Mouse (Mus musculus) adipocyte (in vitro differentiated cells): ENCODE results near the gene Nfib.

Source experiments
- DNase-seq: peaks from one replicate; pipeline ENCODE4 v3.0.0-alpha.2; 2016; ENCODE audit warnings: low spot score

The Nfib gene

DNA sequence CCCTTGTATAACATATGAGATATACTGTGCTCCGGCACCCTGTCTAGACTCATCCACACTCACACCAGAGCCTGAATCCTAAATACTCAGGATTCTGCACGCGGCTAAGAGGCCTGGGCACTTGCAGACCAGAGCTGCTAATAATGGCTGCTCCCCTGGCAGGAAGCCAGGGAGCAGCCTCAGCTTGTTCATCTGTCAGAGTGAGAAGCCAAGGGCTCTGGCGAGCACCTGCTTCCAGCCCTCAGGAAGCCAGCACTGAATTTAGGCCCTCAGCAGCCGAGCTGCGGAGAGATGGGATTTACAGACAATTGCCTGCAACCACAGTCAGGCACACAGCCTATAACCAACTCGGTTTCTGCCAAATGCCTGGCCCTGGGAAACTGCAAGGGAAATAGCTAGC is 15.3 kb downstream of the Nfib start:
- peak; percentile 2 for DNase-seq

DNA sequence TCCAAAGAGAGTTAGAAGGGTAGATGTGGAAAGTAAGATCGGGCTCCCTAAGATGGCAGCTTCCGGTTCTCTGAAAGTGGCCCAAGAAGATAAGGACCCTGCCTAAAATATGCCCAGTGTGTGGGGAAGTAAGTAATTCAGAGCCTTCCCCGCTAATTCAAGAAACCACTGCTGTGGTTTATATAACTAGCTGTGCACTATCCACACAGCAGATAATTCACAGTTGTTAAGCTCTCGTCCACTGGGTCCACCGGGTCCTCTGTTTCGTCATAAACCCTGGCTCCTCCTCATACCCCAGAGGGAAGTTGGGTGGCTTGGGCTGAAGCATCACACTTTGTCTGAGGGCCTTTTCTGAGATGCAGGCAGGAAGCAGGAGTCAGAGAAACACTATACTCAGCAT is 19.5 kb downstream of the Nfib start:
- DNase-seq = no peak

DNA sequence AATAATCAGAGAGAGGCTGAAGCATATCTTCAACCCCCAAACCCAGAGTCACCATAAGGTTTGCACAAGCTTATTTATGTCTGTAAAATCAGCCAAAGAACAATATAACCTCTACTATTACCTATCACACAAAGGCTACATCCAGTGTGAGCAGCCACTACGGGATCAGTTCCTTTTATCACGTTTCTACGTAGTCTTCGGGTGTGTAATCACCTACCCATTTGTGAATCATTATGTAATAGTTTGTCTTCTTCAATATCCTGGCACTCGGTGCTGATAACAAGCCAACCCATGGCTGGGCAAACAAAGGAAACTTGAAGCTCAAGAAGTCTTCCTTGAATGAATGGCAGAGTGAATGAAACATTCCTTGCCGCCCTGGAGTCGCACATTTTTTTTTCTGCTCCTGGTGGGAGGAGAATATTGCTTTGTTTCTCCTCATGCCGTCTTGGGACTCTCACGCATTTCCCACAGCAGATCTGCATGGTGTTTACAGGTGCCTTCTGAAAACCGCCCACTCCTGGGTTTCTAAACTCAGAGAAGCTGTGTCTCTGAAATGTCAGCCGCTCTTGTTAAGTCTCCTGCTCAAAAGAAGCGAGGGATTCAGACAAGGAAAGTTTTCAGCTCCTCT is 21.3 kb downstream of the Nfib start:
- no peak for DNase-seq

DNA sequence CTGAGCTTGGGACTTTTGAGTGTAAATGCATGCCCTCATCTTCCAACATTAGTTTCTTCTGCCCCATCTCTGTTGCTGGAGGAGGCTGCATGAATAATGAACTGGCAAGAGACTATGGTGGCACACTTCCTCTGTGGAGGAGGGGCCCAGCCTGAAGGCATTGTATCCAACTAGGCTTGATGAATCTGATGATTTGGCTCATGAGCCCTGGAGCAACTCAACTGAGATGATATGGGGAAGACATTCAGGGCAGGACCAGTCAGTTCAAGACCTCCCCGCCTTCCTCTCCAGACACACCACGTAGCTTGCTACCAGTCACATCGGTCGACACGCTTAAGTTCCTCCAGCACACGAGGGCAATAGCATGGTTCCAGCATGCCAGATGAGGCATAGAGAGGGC is 22.0 kb downstream of the Nfib start:
- no peak for DNase-seq

DNA sequence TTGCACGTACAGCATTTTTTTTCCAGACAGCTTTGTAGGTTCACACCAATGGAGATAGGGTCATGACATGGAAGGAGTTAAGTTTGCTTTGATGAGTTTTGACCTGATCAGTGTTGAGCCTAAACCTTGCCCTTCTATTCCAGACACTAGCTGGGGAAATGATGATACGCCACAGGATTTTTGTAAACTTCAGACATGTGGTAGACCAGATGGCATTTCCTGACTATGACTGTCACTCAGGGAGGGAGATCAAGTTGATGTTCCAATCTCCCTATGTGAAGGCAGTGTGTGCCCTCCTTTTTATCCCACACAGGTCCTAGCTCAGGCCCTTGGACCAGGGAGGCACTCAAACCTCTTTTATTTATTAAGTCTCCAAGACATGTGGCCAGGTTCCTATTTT is 29.4 kb downstream of the Nfib start:
- DNase-seq = no peak

DNA sequence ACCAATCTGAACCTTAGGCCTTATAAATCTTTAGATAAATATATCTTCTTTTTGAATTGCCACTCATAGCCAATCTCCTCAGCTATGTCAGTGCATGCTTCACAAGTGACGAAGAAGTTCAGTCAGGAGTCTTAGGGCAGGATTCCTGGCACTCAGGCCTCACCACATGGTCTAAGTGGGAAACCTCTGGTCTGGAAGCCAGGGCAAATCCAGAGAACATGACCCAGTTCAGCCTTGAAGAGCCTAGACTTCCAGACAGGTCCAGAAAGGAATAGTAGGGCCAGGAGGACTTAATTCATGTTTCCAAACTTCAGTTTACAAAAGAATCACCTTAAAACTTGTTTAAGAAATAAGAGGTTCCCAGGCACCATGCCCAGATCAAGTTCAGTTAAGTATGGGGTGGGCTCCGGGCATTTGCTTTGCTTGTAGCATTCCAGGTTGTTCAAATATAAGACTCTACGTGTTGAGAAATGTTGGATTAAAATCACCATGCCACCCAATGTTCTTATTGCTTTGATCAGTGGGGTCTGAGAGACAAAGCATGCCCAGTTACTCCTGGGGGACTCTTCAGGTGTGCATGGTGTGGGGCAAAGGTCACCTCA is 38.2 kb downstream of the Nfib start:
- DNase-seq = no peak

DNA sequence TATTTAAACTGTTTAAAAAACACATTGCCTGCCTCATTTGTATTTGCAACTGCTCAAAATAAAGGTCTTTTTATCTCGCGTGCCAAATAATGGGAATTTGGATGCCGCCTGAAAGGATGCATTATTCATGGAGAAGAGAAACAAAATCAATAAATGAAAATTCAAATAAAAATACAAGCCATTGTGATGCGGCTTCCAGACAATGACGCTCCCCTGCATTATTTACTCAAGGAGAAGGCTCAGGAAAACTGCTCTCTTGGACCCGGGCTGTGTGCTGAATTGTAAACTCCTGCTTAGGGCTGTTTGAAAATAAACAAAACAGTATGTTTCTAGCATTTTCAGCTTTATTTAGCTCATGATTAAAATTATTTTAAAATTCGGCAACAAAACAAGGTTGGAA is 41.1 kb downstream of the Nfib start:
- DNase-seq = no peak

DNA sequence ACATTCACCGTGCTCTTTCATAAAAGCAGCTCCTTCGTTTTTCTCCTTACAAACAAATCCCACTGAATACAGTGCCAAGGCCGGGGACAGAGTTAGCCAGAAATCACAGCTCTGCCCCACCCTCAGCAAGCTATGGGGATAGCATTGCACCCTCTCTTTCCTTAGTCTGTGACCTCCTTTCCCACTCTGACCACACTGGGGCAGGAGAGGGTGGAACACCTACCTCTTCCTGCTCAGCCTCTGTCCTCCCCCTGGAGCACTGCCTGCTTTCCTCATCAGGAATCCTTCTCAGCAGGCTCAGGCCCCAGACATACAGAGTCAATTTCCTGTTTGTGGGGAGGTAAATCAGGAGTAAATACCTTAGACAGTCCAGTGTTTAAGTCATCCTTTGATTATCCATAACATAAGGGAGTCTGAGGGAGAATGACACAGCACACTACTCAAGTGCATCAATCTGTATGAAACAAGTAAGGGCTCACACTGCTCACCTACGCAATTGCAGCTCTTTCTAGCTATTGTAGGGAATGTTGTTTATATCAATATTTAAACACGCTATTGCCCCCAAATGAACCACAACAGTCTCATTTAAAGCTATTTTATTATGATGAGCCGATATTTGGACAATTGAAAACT is 41.7 kb downstream of the Nfib start:
- no peak for DNase-seq

DNA sequence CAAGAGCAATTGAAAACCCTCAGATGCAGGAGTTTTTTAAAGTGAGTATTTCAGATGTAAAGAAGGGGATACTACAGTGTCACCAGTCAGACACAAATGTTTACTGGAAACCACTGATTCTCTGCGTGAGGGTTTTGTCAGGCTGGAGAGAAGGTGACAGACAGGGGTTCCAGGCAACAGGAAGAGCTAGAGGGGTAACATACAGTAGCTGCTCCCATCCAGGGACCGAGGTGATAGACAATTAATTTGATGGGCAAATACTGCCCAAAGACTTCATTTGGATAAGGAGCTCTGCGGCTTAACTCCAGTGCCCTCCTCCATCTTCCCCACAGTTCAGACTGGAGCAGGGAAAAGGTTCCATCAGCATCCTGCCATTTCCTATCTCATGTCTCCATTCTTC is 42.9 kb downstream of the Nfib start:
- no peak for DNase-seq

DNA sequence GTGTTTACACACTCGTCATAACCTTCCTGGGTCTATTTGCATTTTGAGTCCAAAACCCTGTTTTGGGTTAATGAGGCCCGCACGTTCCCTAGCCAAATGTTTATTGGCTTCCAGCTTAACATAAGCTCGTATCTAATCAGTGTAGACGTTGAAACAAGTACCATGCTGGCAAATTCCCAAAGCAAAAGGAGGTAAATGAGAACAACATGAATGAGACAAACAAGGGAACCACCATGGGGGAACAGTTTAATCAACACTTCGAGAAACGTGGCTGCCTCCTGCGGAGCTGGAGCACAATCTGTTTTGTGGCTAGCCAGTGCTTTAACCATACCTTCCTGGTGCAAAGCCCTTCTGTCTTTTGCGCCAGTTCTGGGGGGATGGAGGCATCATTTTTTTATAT is 43.3 kb downstream of the Nfib start:
- no peak for DNase-seq

DNA sequence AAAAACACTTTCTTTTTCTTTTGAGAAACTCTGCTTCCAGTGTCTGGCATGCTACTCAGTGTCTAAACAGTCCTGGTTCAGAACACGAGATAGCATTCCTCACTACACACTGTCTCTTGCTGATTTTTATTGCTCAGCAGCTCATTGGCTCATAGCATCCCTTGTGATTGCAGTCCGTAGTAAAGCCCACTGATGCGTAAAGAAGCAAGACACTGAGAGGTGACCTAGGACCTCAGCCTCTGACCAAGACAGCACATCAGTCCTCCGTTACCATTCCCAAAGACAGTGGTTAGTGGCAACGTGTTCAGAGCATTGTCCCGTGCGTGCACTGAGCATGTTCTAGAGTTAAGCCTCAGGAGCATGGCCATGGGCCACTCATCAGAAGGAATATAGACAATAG is 44.3 kb downstream of the Nfib start:
- DNase-seq = no peak

DNA sequence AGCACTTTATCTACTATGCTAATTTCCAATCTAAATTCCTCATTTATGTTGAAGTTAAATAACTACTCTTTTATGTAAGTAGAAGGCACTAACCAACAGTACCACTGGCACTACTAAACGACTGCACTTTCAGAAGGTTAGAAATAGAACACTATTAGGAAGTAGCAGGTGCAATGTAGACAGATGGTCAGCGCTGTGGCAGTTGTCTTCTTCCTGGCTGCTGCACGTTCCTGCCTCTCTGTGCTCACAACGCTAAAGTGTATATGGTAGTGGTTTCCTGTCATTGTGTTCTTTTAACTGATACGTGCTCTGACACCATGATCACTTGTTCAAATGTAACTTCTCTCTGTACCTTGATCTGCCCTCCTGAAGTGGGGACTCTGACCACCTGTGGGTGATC is 59.9 kb downstream of the Nfib start:
- no peak for DNase-seq

DNA sequence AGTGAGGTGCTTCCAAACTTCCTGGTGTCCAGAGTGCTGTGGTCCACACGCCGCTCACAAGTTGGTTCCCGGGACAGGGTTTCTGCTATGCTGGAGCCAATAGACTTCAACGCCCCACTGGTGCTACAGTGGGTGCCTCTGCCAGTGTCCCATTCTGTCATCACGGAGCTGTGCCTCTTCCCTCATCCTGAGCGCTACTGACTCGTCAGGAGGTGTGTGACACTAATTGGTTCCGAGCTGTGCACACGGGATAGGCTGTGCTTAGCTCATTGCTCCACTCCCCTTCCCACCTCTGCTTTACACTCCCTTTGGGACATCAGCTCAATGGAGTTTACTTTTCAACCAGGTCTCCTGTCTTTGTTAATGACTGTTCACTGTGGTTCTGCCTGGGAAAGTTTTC is 60.8 kb downstream of the Nfib start:
- DNase-seq = no peak

DNA sequence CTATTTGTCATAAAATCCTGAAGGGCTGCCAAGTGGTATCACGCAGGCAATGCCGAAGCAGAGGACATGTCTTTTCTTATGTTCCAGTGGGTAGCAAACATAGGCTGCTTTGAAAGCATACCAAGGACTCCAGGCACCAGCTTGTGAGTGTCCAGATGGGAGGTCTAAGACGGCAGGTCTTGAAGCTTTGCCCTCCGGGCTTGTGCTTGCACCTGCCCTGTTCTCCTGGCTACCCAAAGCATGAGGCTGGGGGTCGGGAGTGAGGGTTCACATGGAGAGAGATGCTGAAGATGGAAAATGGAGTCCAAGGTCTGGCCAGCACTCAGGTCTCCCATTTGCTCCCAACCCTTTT is 61.8 kb downstream of the Nfib start:
- no peak for DNase-seq

DNA sequence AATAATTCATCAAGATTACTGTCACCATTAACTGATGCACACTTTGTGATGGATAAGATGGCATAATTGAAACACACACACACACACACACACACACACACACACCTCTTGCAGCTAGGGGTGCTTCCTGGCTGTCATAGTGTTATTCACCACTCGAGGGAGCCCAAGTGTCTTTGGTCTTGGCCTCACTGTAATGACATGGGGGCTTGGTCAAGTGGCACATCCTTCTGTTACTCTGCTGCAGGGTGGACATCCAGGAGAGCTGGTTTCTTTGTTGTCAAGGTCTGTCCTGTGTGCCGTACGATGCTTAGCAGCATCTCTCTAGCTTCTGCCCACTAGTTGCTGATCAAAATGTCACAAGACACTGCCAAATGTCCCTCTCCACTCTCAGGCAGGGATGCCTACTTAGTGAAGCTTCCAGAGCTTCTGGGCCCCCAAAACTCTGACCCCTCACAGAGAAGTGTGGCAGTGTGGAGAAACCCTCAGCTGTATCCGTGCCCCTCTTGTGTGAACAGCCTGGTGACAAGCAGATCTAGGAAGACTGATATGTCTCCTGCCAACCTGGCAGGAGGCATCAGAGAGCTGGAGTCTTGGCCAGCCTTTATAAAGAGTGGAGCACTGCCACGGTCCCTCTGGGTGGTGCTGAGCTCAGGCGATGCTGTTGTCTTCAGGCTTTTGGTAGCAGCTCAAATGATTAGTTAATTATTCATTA is 62.4 kb downstream of the Nfib start:
- peak; percentile 13 for DNase-seq

DNA sequence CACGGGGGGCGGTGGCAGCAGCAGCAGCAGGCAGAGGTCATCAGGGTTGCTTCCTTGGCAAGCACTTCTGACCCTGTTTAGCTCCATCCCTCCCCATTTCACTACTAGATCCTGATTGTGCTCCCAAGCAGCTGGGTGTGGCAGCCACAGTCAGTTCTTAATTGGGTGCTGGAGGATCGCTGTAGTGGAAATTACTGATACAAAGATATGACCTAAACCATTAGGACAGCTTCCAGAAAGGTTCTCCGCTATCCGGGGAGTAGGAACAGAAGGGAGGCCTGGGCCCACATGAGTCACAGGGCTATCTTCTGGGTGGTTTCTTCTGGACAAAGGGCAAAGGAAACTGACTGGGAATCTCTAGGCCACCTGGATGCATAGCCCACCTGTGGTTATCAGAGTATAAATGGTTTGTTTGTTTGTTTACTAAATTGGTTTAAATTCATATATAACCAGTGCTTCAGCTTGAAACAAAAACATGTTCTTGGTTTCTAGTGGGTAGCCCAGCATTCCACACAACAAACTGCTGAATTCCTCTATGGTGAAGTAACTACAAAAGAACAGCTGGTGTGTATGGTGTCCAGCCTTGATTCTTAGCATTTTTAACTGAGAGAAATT is 64.4 kb downstream of the Nfib start:
- DNase-seq = no peak

DNA sequence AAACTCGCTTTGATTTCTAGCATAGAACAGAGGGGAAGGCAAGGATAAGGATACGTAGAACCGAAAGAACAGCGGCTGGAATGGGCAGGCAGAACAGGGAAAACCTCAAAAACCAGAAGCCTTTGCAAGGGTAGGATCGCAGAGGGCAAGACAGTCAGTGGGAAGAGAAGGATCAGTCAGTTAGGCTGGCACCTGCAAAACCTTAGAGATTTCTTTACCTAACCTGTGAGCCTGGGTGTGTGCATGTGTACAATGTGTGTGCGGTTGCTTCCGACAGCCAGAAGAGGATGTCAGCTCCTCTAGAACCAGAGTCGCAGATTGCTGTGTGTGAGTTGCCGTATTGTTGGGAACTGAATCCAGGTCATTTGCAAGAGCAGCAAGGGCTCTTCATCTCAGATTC is 67.3 kb downstream of the Nfib start:
- DNase-seq = no peak

DNA sequence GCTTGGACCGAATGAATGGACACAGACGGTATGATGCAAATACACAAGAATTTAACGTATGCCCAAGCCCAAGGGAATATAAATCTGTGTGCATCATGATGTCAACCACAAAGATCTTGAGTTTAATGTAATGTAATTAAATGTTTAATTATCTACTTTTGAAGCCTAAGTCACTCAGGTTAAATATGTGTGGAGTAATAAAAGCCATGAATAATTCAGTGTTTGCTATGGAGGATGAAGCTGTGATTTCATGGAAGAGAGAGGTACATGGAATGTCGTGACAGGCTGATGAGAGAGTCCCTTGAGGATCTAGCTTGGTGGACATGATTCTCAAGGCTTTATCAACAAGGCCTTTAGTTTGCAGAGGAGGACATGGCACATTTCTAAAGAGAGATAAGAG is 67.9 kb downstream of the Nfib start:
- DNase-seq = no peak

DNA sequence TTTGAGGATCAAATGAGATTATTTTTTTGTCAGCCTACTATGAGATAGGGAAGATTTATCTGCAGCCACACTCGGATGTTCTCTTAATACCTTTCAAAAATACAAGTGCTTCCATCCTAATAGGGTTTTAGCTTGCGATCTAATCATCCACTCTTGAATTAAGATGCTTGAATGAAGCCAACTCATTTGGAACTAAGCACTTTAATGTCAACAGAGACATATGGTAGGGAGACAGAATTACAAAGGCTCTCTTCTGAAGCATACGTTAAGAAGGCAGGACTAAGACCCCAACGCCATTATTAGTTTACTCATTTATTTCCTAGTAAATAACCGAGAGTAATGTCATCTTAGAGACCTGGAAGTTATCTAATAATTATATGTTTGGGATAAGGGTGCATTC is 68.9 kb downstream of the Nfib start:
- DNase-seq = no peak

DNA sequence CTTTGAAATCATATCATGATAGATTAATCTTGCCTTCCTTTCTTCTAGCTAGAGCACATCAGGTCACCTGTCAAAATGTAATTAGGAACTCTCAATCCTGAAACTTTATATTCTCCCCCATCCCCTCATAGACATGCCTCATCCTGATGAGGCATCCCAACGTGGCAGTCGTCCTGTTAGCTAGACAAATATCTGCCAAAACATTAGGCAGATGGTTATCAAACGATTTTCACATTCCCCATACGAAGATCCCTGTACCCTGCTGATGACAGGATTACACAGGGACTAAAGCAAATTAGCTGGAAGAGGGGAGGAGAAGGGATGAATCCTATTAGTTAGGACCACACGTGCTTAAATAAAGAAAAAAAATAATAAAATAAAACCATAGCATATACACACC is 69.7 kb downstream of the Nfib start:
- no peak for DNase-seq

DNA sequence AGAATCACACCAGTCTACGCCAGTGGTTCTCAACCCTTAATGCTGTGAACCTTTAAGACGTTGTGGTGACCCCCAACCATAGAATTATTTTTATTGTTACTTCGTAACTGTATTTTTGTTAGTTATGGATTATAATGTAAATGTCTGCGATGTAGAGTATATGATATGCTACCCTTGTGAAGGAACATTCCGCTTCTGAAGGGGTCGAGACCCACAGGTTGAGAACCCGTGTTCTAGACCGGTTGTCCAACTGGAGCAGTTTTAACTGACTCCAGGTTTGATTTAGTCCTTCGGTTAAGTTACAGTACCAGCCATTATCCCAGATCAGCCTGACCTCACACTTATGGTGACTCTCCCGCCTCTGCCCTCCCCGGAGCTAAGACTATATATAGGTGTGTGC is 70.4 kb downstream of the Nfib start:
- no peak for DNase-seq

DNA sequence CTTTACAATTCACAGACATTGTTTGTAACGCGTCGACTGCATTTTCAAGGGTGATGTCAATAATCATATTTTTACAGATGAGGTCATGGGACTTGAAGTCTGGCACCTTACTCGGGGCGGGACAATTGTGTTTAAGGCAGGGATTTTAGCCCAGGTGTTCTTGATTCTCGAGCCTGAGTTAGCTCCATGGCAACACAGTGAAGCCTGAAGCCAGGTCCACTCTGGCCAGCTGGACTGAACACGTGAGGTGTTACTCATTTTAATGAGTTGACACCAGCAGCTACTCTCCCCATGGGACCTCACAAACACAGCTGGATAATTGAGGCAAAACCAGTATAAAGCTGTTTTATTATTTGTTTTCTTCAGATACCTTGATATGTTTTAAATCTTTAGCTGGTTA is 71.2 kb downstream of the Nfib start:
- DNase-seq = no peak
